Mouse (Mus musculus): ENCODE data around the gene Styxl1. TPM values are rescaled to one million over a fixed set of nuclear protein-coding genes. Genes with fewer than 3 reads are reported as not detected.

Gene Styxl1
- polyA plus RNA-seq, 1 experiment: 0.26 TPM

DNA sequence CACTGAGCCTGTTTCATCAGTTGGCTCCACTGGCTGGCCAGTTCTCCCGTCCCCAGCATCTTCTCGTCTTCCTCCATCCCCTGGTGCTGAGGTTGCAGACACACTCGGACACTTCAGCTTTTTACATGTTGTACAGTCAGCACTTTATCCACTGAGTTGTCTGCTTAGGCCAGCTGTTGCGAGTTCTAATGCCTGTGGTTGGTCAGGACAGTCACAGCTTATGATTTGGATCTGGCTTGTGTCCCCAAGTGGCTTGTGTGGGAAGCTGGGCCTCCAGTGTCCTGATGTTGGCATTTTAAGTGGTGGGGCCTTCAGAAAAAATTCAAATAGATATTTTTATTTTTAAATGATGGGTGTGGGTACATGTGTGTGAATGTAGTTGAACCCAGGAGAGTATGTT, 72.8 kb downstream of the Styxl1 start:
- TF ChIP-seq CTCF (IDR thresholded peaks at IDR 0.05; ENCODE audit: borderline replicate concordance, insufficient read depth, low read depth, low read length) (no peak), POLR2A (IDR thresholded peaks at IDR 0.05; ENCODE audit: borderline replicate concordance, insufficient read depth, low read length) (no peak)
- no peaks in the 10 kb centered on the region for H3K27me3 ChIP-seq (ENCODE audit: control insufficient read depth, insufficient read depth, low read length)
- H3K4me3 ChIP-seq (replicated peaks; ENCODE audit: insufficient read depth, low read depth, low read length): no peak overlapping the region
- DNase-seq: no peak
- peaks cover 5% of the 10 kb centered on the region for H3K4me1 ChIP-seq (ENCODE audit: control insufficient read depth, insufficient read depth, low read length)
- WGBS: 93% methylated on average over 4 of the region's 4 CpGs
- H3K27ac ChIP-seq (ENCODE audit: insufficient read depth, low read length): no peak overlapping the region

DNA sequence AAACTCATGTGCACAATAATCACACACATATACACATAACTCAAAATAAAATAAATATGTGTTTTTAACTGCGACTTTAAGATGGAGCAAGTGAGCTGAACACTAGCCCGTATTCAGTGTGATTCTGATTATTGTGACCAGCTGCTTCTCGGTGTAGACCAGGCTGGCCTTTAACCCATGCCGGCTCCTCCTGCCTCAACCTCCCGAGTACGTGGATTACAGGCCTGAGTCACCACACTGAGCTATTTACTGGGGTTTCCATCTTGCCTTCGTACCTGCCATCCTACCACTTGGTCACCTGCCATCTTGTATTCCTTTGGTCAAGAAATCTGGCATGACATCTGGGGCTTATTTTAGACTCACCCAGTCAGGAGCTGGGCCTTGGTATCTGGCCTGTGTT, 74.8 kb downstream of the Styxl1 start:
- DNase-seq: no peak
- H3K27me3 ChIP-seq (ENCODE audit: control insufficient read depth, insufficient read depth, low read length): no peaks in the 10 kb centered on the region
- H3K4me3 ChIP-seq (replicated peaks; ENCODE audit: insufficient read depth, low read depth, low read length): no peak overlapping the region
- H3K27ac ChIP-seq (ENCODE audit: insufficient read depth, low read length): no peak overlapping the region
- WGBS: 93% methylated on average over 7 of the region's 7 CpGs
- peaks cover 5% of the 10 kb centered on the region for H3K4me1 ChIP-seq (ENCODE audit: control insufficient read depth, insufficient read depth, low read length)
- TF ChIP-seq CTCF (IDR thresholded peaks at IDR 0.05; ENCODE audit: borderline replicate concordance, insufficient read depth, low read depth, low read length) (no peak), POLR2A (IDR thresholded peaks at IDR 0.05; ENCODE audit: borderline replicate concordance, insufficient read depth, low read length) (no peak)

DNA sequence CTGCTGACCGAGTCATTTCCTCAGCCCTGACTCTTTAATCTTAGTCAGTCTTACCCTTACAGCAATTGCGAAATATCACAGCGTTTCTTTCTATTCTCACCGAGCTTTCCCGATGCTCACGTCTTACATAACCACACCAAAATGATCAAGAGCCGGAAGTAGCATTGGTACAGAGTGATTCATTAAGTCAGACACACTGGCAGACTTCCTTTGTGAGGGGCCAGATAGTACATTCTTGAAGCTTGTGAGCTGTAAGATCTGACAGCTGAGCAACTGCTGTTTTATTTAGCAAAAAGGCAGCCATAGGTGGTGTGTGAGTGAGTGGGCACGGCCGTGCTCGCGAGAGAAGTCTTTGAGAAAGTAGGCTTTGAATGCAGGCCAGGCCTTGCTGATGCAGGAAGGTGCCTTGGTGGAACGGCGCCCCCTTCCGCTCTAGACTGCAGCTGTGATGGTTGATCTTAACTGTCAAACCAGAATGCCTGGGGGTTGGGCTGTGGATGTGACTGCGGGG, 75.4 kb downstream of the Styxl1 start:
- Histone ChIP-seq H3K4me1 (ENCODE audit: control insufficient read depth, insufficient read depth, low read length) (peaks cover 1% of the 10 kb centered on the region), H3K27ac (ENCODE audit: insufficient read depth, low read length) (no peak overlapping the region), H3K4me3 (replicated peaks; ENCODE audit: insufficient read depth, low read depth, low read length) (no peak overlapping the region), H3K27me3 (ENCODE audit: control insufficient read depth, insufficient read depth, low read length) (no peaks in the 10 kb centered on the region)
- TF ChIP-seq POLR2A (IDR thresholded peaks at IDR 0.05; ENCODE audit: borderline replicate concordance, insufficient read depth, low read length): no peak
- TF ChIP-seq CTCF (IDR thresholded peaks at IDR 0.05; ENCODE audit: borderline replicate concordance, insufficient read depth, low read depth, low read length): no peak
- no peak for DNase-seq
- 75% methylated on average over 15 of the region's 15 CpGs for WGBS

DNA sequence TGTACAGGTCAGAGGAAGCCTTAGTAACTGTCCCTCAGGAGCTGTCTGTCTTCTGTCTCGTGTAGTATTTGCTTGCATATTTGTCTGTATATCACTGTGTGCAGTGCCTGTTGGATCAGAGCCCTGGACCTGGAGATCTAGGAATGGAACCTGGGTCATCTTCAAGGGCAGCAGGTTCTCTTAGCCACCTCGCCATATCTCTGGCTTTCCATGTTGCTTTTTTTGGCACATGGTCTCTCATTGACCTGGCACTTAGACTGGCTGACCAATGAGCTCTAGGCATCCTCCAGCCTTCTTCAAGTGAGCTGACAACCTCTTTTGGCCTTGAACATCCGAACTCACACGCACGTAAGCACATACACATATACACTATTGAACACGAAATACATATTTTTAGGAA, 76.0 kb downstream of the Styxl1 start:
- no peaks in the 10 kb centered on the region for H3K27me3 ChIP-seq (ENCODE audit: control insufficient read depth, insufficient read depth, low read length)
- no peak for DNase-seq
- no peak for TF ChIP-seq CTCF (IDR thresholded peaks at IDR 0.05; ENCODE audit: borderline replicate concordance, insufficient read depth, low read depth, low read length)
- TF ChIP-seq POLR2A (IDR thresholded peaks at IDR 0.05; ENCODE audit: borderline replicate concordance, insufficient read depth, low read length): no peak
- no peaks in the 10 kb centered on the region; the same call in 1 of the 2 replicates for H3K4me1 ChIP-seq (ENCODE audit: control insufficient read depth, insufficient read depth, low read length)
- no peak overlapping the region for H3K27ac ChIP-seq (ENCODE audit: insufficient read depth, low read length)
- WGBS: 79% methylated on average over 6 of the region's 6 CpGs
- no peak overlapping the region for H3K4me3 ChIP-seq (replicated peaks; ENCODE audit: insufficient read depth, low read depth, low read length)

DNA sequence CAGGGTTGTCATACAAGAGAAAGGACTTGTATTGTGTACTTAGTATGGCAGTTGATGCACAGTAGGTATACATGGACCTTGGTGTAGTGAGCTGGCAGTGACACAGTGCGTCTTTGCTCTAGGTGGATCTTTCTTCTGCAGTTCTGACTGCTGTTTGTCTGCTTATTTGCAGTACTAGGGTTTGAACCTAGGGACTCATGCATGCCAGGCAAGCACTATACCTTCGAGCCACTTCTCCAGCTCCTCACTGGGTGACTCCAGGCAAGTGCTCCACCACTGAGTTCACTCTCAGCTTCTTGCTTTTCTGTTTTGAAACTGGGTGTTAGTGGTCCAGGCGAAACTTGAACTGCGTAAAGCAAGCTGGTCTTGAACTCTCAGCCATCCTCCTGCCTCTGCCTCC, 76.6 kb downstream of the Styxl1 start:
- no peak for DNase-seq
- TF ChIP-seq POLR2A (IDR thresholded peaks at IDR 0.05; ENCODE audit: borderline replicate concordance, insufficient read depth, low read length): no peak
- TF ChIP-seq CTCF (IDR thresholded peaks at IDR 0.05; ENCODE audit: borderline replicate concordance, insufficient read depth, low read depth, low read length): no peak
- no peaks in the 10 kb centered on the region; the same call in 1 of the 2 replicates for H3K4me1 ChIP-seq (ENCODE audit: control insufficient read depth, insufficient read depth, low read length)
- H3K27me3 ChIP-seq (ENCODE audit: control insufficient read depth, insufficient read depth, low read length): no peaks in the 10 kb centered on the region
- no peak overlapping the region for H3K27ac ChIP-seq (ENCODE audit: insufficient read depth, low read length)
- whole genome bisulfite sequencing: 96% methylated on average over 4 of the region's 4 CpGs
- no peak overlapping the region for H3K4me3 ChIP-seq (replicated peaks; ENCODE audit: insufficient read depth, low read depth, low read length)

DNA sequence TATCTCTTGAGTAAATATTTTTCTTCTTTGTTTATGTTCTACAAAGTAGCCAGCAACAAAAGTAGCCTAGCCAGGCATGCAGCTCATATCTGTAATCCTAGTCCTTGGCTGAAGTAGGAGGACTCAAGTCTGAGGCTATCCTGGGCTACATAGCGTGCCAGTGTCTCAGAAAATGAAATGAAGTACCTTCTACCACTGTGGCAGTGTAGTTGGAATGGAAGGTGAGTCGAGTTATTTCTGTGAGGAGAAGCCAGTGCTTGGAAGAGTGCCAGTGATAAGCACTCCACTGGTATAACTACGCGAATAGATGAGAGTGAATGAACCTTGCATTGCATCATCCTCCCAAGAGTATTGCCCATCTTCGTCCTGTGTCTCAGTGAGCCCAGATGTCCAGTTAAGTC, 80.5 kb downstream of the Styxl1 start:
- WGBS: 53% methylated on average over 5 of the region's 5 CpGs
- no peak for TF ChIP-seq CTCF (IDR thresholded peaks at IDR 0.05; ENCODE audit: borderline replicate concordance, insufficient read depth, low read depth, low read length)
- TF ChIP-seq POLR2A (IDR thresholded peaks at IDR 0.05; ENCODE audit: borderline replicate concordance, insufficient read depth, low read length): no peak
- no peak for DNase-seq
- Histone ChIP-seq H3K4me3 (replicated peaks; ENCODE audit: insufficient read depth, low read depth, low read length) (no peak overlapping the region), H3K27me3 (ENCODE audit: control insufficient read depth, insufficient read depth, low read length) (no peaks in the 10 kb centered on the region), H3K4me1 (ENCODE audit: control insufficient read depth, insufficient read depth, low read length) (no peaks in the 10 kb centered on the region; the same call in none of the 2 replicates), H3K27ac (ENCODE audit: insufficient read depth, low read length) (no peak overlapping the region)

Other genes with a start within 250 kb of the Styxl1 start
- gene Hip1, start 233.3 kb downstream of the Styxl1 start, polyA plus RNA-seq (2012; rRNA removed): 32.3 and 35.2 TPM in 2 replicates
- not detected in 2 replicates for gene Ccl26, start 214.8 kb downstream of the Styxl1 start, polyA plus RNA-seq (2012; rRNA removed)
- 0.23 and 0.32 TPM in 2 replicates for gene Ccl24, start 205.3 kb downstream of the Styxl1 start, polyA plus RNA-seq (2012; rRNA removed)
- 58.1 and 62.4 TPM in 2 replicates for gene Rhbdd2, start 145.8 kb downstream of the Styxl1 start, polyA plus RNA-seq (2012; rRNA removed)
- gene Por, start 108.4 kb downstream of the Styxl1 start, polyA plus RNA-seq (2012; rRNA removed): 86.2 and 98.1 TPM in 2 replicates
- 14.8 and 15.6 TPM in 2 replicates for gene Tmem120a, start 33.9 kb downstream of the Styxl1 start, polyA plus RNA-seq (2012; rRNA removed)
- 676 and 703 TPM in 2 replicates for gene Mdh2, start 95 bp upstream of the Styxl1 start, polyA plus RNA-seq (2012; rRNA removed)
- gene Srrm3, start 28.5 kb upstream of the Styxl1 start, polyA plus RNA-seq (2012; rRNA removed): 123 and 131 TPM in 2 replicates
- gene Hspb1, start 109.5 kb upstream of the Styxl1 start, polyA plus RNA-seq (2012; rRNA removed): 42.9 and 49.2 TPM in 2 replicates
- gene Ywhag, start 156.2 kb upstream of the Styxl1 start, polyA plus RNA-seq (2012; rRNA removed): 445 and 493 TPM in 2 replicates
- 3.3 and 4.1 TPM in 2 replicates for gene Ssc4d, start 196.1 kb upstream of the Styxl1 start, polyA plus RNA-seq (2012; rRNA removed)
- gene Zp3, start 201.7 kb upstream of the Styxl1 start, polyA plus RNA-seq (2012; rRNA removed): 0.23 and 0.33 TPM in 2 replicates
- gene Dtx2, start 216.4 kb upstream of the Styxl1 start, polyA plus RNA-seq (2012; rRNA removed): 9.2 and 10.1 TPM in 2 replicates